10 mouse cellular contexts compared by ENCODE assay signal in genomic region chr5:120570289-120570897, GRCm38 (mm10). TPM values are rescaled to one million over a fixed set of nuclear protein-coding genes. Genes with fewer than 3 reads are reported as not detected.
DNase-seq lines count a peak whose midpoint lies in the region; TF ChIP-seq lines count a peak whose summit lies in the region.
"Had no signal": no experiment of that assay in that cellular context is flagged by ENCODE, and none has a peak within 500 bp of the region (broad histone marks: within the 10 kb centered on the region; RNA-seq: fewer than 3 reads in every experiment).

No protein-coding gene starts in this region.

- no peak overlapping the region for H3K4me3 ChIP-seq in kidney, adult 2 months (ENCODE audit: insufficient read depth, low read depth, low read length)
- no peak overlapping the region for H3K4me3 ChIP-seq in bone marrow macrophage, adult 2 months (ENCODE audit: insufficient read depth, low read length)
- H3K4me3 ChIP-seq in macrophage (ENCODE audit: inconsistent target) = no peak overlapping the region

- no peak for DNase-seq in kidney, adult 2 months
- no peak for DNase-seq in kidney, postnatal 14 days
- DNase-seq in 416B (ENCODE audit: low read depth) = peak; percentile 55
- DNase-seq in yolk sac, embryonic 10.5 days (ENCODE audit: low spot score) = no peak
- no peak for DNase-seq in layer of hippocampus, postnatal 25 days (ENCODE audit: extremely low spot score in 1 of 2, low spot score in 1 of 2)
- no peak for DNase-seq in gastrocnemius, postnatal 10 days
- DNase-seq: lung, adult 2 months; right cerebral cortex, postnatal 14 days had no signal

- peaks cover 72% of the 10 kb centered on the region for H3K79me2 ChIP-seq in macrophage (ENCODE audit: inconsistent target)

- no peak for TF ChIP-seq CTCF in kidney, adult 2 months (conservative IDR thresholded peaks at IDR 0.05; ENCODE audit: insufficient read depth, insufficient read length, low read depth, low read length)
- TF ChIP-seq CTCF in bone marrow macrophage, adult 2 months (IDR thresholded peaks at IDR 0.05; ENCODE audit: low read depth, low read length) = no peak

- 63% methylated on average over 11 of the region's 11 CpGs for WGBS in kidney, adult 2 months
- WGBS in macrophage (ENCODE audit: missing documents) = 8% methylated on average over 10 of the region's 11 CpGs

- peaks cover 64% of the 10 kb centered on the region for H3K4me1 ChIP-seq in kidney, adult 2 months (ENCODE audit: control insufficient read depth, insufficient read depth, low read length)
- H3K4me1 ChIP-seq in bone marrow macrophage, adult 2 months (ENCODE audit: control insufficient read depth, insufficient read depth, low read length) = peaks cover 71% of the 10 kb centered on the region

- no peaks in the 10 kb centered on the region for H3K36me3 ChIP-seq in kidney, adult 2 months (ENCODE audit: control insufficient read depth, insufficient read depth, low read length)
- H3K36me3 ChIP-seq in macrophage (ENCODE audit: inconsistent target) = no peaks in the 10 kb centered on the region

- H3K27me3 ChIP-seq in kidney, adult 2 months (replicated peaks; ENCODE audit: control insufficient read depth, insufficient read depth, low read length) = no peaks in the 10 kb centered on the region

- no peak for TF ChIP-seq POLR2A in kidney, adult 2 months (IDR thresholded peaks at IDR 0.05; ENCODE audit: low read depth, low read length)
- TF ChIP-seq POLR2A in bone marrow macrophage, adult 2 months (IDR thresholded peaks at IDR 0.05; ENCODE audit: borderline replicate concordance, low read depth, low read length) = no peak

- peak overlapping the region; percentile 35; the same call in 1 of the 2 replicates for H3K27ac ChIP-seq in kidney, adult 2 months (ENCODE audit: insufficient read depth, low read depth, low read length)
- peak overlapping the region; percentile 89 for H3K27ac ChIP-seq in bone marrow macrophage, adult 2 months (ENCODE audit: insufficient read depth, low read depth, low read length)
- H3K27ac ChIP-seq in macrophage = peak overlapping the region; percentile 91

RNA-seq across cellular contexts. Expression of gene Tpcn1, which starts 18.1 kb away (rescaled TPM):
- polyA plus RNA-seq in kidney, adult 2 months (2012; rRNA removed) = 200 and 216 TPM in 2 replicates
- polyA plus RNA-seq in bone marrow macrophage, adult 2 months (2012; ENCODE audit: insufficient read depth, insufficient read length, missing spikeins) = 104 and 121 TPM in 2 replicates
- 100 to 1,000 TPM in 9 of 26 experiments, 10 to 100 TPM in 15, 1 to 10 TPM in 2; 7.1 to 211 (median 71.2) TPM for total RNA-seq in macrophage (2018; cell fraction: chromatin; rRNA removed)
- 100 to 1,000 TPM in 8 of 26 experiments, 10 to 100 TPM in 18; 40.1 to 134 (median 75.9) TPM for total RNA-seq in macrophage (2018; cell fraction: cytosol; rRNA removed)
- total RNA-seq in macrophage (2018; cell fraction: nucleus; rRNA removed) = 100 to 1,000 TPM in 4 of 26 experiments, 10 to 100 TPM in 22; 13.7 to 170 (median 59.2) TPM
- polyA plus RNA-seq in macrophage (2018) = 36.3 to 96.0 TPM (median 65.2 TPM) in 3 replicates
- total RNA-seq in layer of hippocampus, postnatal 25 days (2021) = 10 to 100 TPM; 31.0 to 39.9 TPM
- total RNA-seq in gastrocnemius, postnatal 10 days (2021) = 10 to 100 TPM; 67.1 to 71.2 TPM

RNA-seq across cellular contexts. Expression of gene Iqcd, which starts 18.4 kb away (rescaled TPM):
- 2.1 and 2.5 TPM in 2 replicates for polyA plus RNA-seq in kidney, adult 2 months (2012; rRNA removed)
- 1.2 TPM in 1 of 2 replicates, not detected in the other for polyA plus RNA-seq in bone marrow macrophage, adult 2 months (2012; ENCODE audit: insufficient read depth, insufficient read length, missing spikeins)
- 1 to 10 TPM in 4 of 26 experiments, under 1 TPM in 13, not detected in 9; 0.29 to 1.5 (median 0.84) TPM for total RNA-seq in macrophage (2018; cell fraction: chromatin; rRNA removed)
- total RNA-seq in macrophage (2018; cell fraction: cytosol; rRNA removed) = under 1 TPM; 0.19 to 0.81 (median 0.41) TPM
- total RNA-seq in macrophage (2018; cell fraction: nucleus; rRNA removed) = 1 to 10 TPM in 1 of 26 experiments, under 1 TPM in 14, not detected in 11; 0.33 to 1.1 (median 0.64) TPM
- polyA plus RNA-seq in macrophage (2018) = 0.37 to 0.52 TPM in 2 of 3 replicates, not detected in the other
- total RNA-seq in layer of hippocampus, postnatal 25 days (2021) = under 1 TPM; 0.79 to 0.80 TPM
- total RNA-seq in gastrocnemius, postnatal 10 days (2021) = under 1 TPM; 0.40 to 0.50 TPM

RNA-seq across cellular contexts. Expression of gene Rita1, which starts 42.0 kb away (rescaled TPM):
- 25.2 and 32.1 TPM in 2 replicates for polyA plus RNA-seq in kidney, adult 2 months (2012; rRNA removed)
- polyA plus RNA-seq in bone marrow macrophage, adult 2 months (2012; ENCODE audit: insufficient read depth, insufficient read length, missing spikeins) = 3.8 and 4.0 TPM in 2 replicates
- total RNA-seq in macrophage (2018; cell fraction: chromatin; rRNA removed) = 1 to 10 TPM in 25 of 26 experiments, under 1 TPM in 1; 0.88 to 7.9 (median 2.9) TPM
- 1 to 10 TPM in 25 of 26 experiments, under 1 TPM in 1; 0.72 to 5.7 (median 4.2) TPM for total RNA-seq in macrophage (2018; cell fraction: cytosol; rRNA removed)
- total RNA-seq in macrophage (2018; cell fraction: nucleus; rRNA removed) = 10 to 100 TPM in 1 of 26 experiments, 1 to 10 TPM in 25; 1.4 to 10.7 (median 3.8) TPM
- 4.5 to 4.9 TPM (median 4.8 TPM) in 3 replicates for polyA plus RNA-seq in macrophage (2018)
- 10 to 100 TPM; 23.9 to 25.5 TPM for total RNA-seq in layer of hippocampus, postnatal 25 days (2021)
- total RNA-seq in gastrocnemius, postnatal 10 days (2021) = 1 to 10 TPM; 4.7 to 6.2 TPM

RNA-seq across cellular contexts. Expression of gene Ddx54, which starts 42.1 kb away (rescaled TPM):
- polyA plus RNA-seq in kidney, adult 2 months (2012; rRNA removed) = 29.3 and 31.6 TPM in 2 replicates
- 20.3 and 20.4 TPM in 2 replicates for polyA plus RNA-seq in bone marrow macrophage, adult 2 months (2012; ENCODE audit: insufficient read depth, insufficient read length, missing spikeins)
- total RNA-seq in macrophage (2018; cell fraction: chromatin; rRNA removed) = 10 to 100 TPM; 31.5 to 89.7 (median 50.6) TPM
- 10 to 100 TPM; 23.7 to 34.9 (median 30.4) TPM for total RNA-seq in macrophage (2018; cell fraction: cytosol; rRNA removed)
- 10 to 100 TPM; 26.2 to 49.3 (median 33.7) TPM for total RNA-seq in macrophage (2018; cell fraction: nucleus; rRNA removed)
- polyA plus RNA-seq in macrophage (2018) = 21.7 to 39.1 TPM (median 25.0 TPM) in 3 replicates
- total RNA-seq in layer of hippocampus, postnatal 25 days (2021) = 10 to 100 TPM; 40.7 to 42.5 TPM
- total RNA-seq in gastrocnemius, postnatal 10 days (2021) = 10 to 100 TPM; 22.4 to 23.9 TPM

RNA-seq across cellular contexts. Expression of gene Slc8b1, which starts 59.4 kb away (rescaled TPM):
- 23.0 and 25.8 TPM in 2 replicates for polyA plus RNA-seq in kidney, adult 2 months (2012; rRNA removed)
- 73.1 and 79.4 TPM in 2 replicates for polyA plus RNA-seq in bone marrow macrophage, adult 2 months (2012; ENCODE audit: insufficient read depth, insufficient read length, missing spikeins)
- 100 to 1,000 TPM in 25 of 26 experiments, 10 to 100 TPM in 1; 86.6 to 485 (median 263) TPM for total RNA-seq in macrophage (2018; cell fraction: chromatin; rRNA removed)
- 10 to 100 TPM; 34.2 to 96.4 (median 63.3) TPM for total RNA-seq in macrophage (2018; cell fraction: cytosol; rRNA removed)
- 100 to 1,000 TPM in 25 of 26 experiments, 10 to 100 TPM in 1; 99.8 to 297 (median 210) TPM for total RNA-seq in macrophage (2018; cell fraction: nucleus; rRNA removed)
- 25.5 to 66.8 TPM (median 27.4 TPM) in 3 replicates for polyA plus RNA-seq in macrophage (2018)
- 10 to 100 TPM in 1 of 2 experiments, 1 to 10 TPM in 1; 6.5 to 14.3 TPM for total RNA-seq in layer of hippocampus, postnatal 25 days (2021)
- 10 to 100 TPM; 15.1 to 20.0 TPM for total RNA-seq in gastrocnemius, postnatal 10 days (2021)

Comparison
In these comparisons a context has a peak if more than half of its experiments do, and no peak if none do; other contexts are left out.
1. H3K27ac ChIP-seq: peak in every context shown above with its lines; median percentile 91 in macrophage; 89 in bone marrow macrophage, adult 2 months; 35 in kidney, adult 2 months.